Mouse (Mus musculus) midbrain, embryonic 13.5 days (tissue): ENCODE results near the gene She. TPM values are rescaled to one million over a fixed set of nuclear protein-coding genes. Genes with fewer than 3 reads are reported as not detected.

Experiments
- ATAC-seq: fragments of 200-750 bp; cut with Nextera tagmentation; 2 replicates; pipeline ENCODE4 v1.8.0; 2017; ENCODE audit warnings: mild to moderate bottlenecking, moderate TSS enrichment, moderate library complexity
- H3K27ac ChIP-seq: fragments of 300-500 bp; sonication (generic); 2 replicates; pipeline ENCODE4 v1.5.1; 2015; ENCODE audit warnings: inconsistent platforms, mild to moderate bottlenecking, moderate library complexity
- H3K27me3 ChIP-seq: fragments of 300-500 bp; sonication (generic); 2 replicates; pipeline ENCODE4 v1.6.1; 2015; ENCODE audit warnings: mild to moderate bottlenecking, inconsistent platforms
- H3K36me3 ChIP-seq: fragments of 300-500 bp; sonication (generic); 2 replicates; pipeline ENCODE4 v1.6.1; 2015; ENCODE audit warnings: mild to moderate bottlenecking, inconsistent platforms
- H3K4me1 ChIP-seq: fragments of 300-500 bp; sonication (generic); replicated peaks from 2 replicates; pipeline ENCODE4 v1.6.1; 2015; ENCODE audit warnings: inconsistent platforms
- H3K4me2 ChIP-seq: fragments of 300-500 bp; sonication (generic); replicated peaks from 2 replicates; pipeline ENCODE4 v1.6.1; 2015; ENCODE audit warnings: moderate library complexity, mild to moderate bottlenecking, inconsistent platforms
- H3K4me3 ChIP-seq: fragments of 300-500 bp; sonication (generic); replicated peaks from 2 replicates; pipeline ENCODE4 v1.5.1; 2015; ENCODE audit warnings: mild to moderate bottlenecking, inconsistent platforms
- H3K9ac ChIP-seq: fragments of 300-500 bp; sonication (generic); replicated peaks from 2 replicates; pipeline ENCODE4 v1.6.1; 2015; ENCODE audit warnings: mild to moderate bottlenecking, inconsistent platforms
- H3K9me3 ChIP-seq: fragments of 300-500 bp; sonication (generic); 2 replicates; pipeline ENCODE4 v1.6.1; 2016; ENCODE audit warnings: mild to moderate bottlenecking, inconsistent platforms
- WGBS: fragments of 180-500 bp; shearing (Covaris S2); methylation state at CpG from one replicate; pipeline ENCODE4 v1.1.7; 2015; 5-methylcytosine and 5-hydroxymethylcytosine counted together
- polyA plus RNA-seq: library from polyadenylated mRNA; unstranded; fragments of >200 nt; fragmentation: Nextera tagmentation; extraction: Ambion mirVana; gene quantifications from 2 replicates; pipeline ENCODE4 v1.2.1, GENCODE M21; 2015

Gene She
- polyA plus RNA-seq, 1 experiment from 2014 or later = 1.6 TPM

DNA sequence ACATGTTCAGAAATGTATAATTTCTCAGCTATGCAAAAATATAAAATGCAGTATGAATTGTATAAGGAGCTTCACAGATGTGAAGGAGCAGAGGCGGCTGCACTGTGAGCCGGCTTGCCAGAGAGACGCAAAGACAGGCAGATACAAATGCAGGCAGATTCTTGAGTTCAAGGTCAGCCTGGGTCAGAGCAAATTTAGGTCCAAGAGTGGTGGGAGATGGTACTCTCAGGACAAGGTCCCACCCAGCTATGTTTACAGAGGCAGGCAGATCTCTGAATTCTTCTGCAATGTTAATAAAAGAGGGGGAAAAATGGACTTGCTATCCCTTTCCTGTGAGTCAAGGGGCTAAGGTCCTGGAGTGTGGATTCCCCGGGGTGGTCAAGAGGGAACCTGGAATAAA lies 34.6 kb downstream of the She start:
- WGBS = 87% methylated on average over 4 of the region's 4 CpGs
- no peak overlapping the region for H3K4me3 ChIP-seq

DNA sequence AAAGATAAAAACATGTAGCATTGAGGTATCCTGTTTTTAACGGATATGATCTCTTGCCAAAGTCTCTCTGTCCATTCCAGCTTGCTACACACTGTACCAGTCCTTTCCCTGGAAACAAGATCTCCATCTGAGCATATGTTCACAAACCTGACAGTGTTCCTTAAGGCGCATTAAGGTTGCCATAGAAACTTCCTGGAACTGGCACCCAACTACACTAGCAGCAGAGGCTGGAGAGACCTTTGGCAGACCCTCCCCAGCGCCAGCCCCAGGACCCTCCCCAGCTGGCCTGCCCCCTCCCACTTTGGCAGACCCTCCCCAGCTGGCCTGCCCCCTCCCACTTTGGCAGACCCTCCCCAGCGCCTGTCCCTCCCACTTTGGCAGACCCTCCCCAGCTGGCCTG lies 36.5 kb downstream of the She start:
- no peak overlapping the region for H3K27ac ChIP-seq
- peaks cover 18% of the 10 kb centered on the region; the same call in 1 of the 2 replicates for H3K4me1 ChIP-seq
- no peak for ATAC-seq
- no peak overlapping the region for H3K9ac ChIP-seq
- H3K4me2 ChIP-seq = no peak overlapping the region
- WGBS = 70% methylated on average over 4 of the region's 4 CpGs
- no peaks in the 10 kb centered on the region for H3K9me3 ChIP-seq
- no peak overlapping the region for H3K4me3 ChIP-seq
- no peaks in the 10 kb centered on the region for H3K36me3 ChIP-seq
- H3K27me3 ChIP-seq = peaks cover 2% of the 10 kb centered on the region; the same call in 1 of the 2 replicates

More for the DNA sequence above, 34.6 kb downstream of the She start:
- no peaks in the 10 kb centered on the region for H3K9me3 ChIP-seq
- peaks cover 26% of the 10 kb centered on the region for H3K4me1 ChIP-seq
- no peaks in the 10 kb centered on the region for H3K36me3 ChIP-seq
- H3K27me3 ChIP-seq = no peaks in the 10 kb centered on the region
- H3K9ac ChIP-seq = no peak overlapping the region
- H3K27ac ChIP-seq = no peak overlapping the region
- no peak overlapping the region for H3K4me2 ChIP-seq
- no peak for ATAC-seq

DNA sequence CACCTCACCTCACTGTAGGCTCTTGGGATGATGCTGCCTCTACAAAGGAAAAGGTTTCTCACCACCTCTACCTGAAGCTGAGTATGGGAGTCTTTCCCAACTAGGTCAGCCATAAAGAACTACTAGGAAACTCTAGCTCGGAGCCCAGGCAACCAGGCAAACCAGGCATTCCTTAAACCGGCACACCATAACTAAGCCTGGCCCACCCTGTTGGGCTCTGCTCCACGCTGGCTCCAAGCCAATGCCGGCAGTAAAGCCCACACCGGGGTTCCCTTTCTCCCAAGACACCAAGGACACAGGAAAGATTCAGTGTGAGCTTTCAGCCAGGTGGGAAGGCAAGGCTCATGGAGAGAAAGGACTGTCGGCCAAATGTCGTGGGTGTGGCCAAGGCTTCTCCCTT lies 37.2 kb downstream of the She start:
- Histone ChIP-seq H3K4me1 (peaks cover 18% of the 10 kb centered on the region; the same call in 1 of the 2 replicates), H3K9ac (no peak overlapping the region), H3K36me3 (no peaks in the 10 kb centered on the region), H3K4me2 (no peak overlapping the region), H3K9me3 (0 out of 2 replicates have a peak, but pooled peaks cover 3% of the 10 kb centered on the region), H3K27ac (no peak overlapping the region), H3K27me3 (peaks cover 2% of the 10 kb centered on the region; the same call in 1 of the 2 replicates), H3K4me3 (no peak overlapping the region)
- WGBS = 21% methylated on average over 7 of the region's 7 CpGs
- ATAC-seq = no peak

DNA sequence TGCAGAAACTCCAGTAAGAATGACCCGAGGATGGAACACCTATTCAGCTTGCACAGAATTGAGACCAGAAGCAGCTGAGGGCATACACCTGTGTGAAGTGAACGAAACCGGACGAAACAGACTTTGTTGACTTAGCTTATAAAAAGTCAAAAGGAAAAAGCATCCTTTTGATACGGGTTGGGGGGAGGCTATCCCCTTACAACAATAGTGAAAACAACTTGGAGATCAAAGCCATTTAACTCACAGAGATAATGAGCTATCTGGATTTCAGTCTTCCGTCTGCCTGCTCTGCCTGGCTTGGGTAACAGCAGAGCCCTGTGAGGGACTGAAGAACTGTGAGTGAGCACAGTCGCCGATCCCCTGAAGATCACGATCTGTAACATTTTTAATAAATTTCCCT lies 37.8 kb downstream of the She start:
- Histone ChIP-seq H3K9me3 (0 out of 2 replicates have a peak, but pooled peaks cover 3% of the 10 kb centered on the region), H3K27ac (no peak overlapping the region), H3K4me2 (no peak overlapping the region), H3K4me1 (peaks cover 18% of the 10 kb centered on the region; the same call in 1 of the 2 replicates), H3K36me3 (no peaks in the 10 kb centered on the region), H3K9ac (no peak overlapping the region), H3K27me3 (peaks cover 2% of the 10 kb centered on the region; the same call in 1 of the 2 replicates), H3K4me3 (no peak overlapping the region)
- WGBS = 50% methylated on average over 9 of the region's 9 CpGs
- no peak for ATAC-seq

DNA sequence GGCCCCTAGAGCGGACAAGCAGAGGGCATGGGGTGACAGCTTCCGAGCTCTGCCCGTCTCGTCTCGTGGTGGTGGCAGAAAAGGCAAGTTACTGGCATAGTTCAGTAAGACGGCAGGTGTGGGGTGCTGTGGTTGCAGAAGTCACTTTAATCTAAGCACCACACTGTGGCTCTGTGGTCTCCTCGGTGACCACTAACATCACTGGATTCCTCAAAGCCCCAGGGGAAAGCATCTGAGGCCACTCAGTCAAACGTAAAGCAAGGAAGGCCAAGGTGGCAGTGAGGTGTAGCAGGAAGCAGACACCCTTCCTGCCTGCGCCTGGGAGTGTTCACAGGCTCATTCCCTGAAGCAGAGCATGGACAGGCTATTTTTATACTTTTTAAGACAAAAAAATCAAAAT lies 38.4 kb downstream of the She start:
- 66% methylated on average over 9 of the region's 9 CpGs for WGBS

DNA sequence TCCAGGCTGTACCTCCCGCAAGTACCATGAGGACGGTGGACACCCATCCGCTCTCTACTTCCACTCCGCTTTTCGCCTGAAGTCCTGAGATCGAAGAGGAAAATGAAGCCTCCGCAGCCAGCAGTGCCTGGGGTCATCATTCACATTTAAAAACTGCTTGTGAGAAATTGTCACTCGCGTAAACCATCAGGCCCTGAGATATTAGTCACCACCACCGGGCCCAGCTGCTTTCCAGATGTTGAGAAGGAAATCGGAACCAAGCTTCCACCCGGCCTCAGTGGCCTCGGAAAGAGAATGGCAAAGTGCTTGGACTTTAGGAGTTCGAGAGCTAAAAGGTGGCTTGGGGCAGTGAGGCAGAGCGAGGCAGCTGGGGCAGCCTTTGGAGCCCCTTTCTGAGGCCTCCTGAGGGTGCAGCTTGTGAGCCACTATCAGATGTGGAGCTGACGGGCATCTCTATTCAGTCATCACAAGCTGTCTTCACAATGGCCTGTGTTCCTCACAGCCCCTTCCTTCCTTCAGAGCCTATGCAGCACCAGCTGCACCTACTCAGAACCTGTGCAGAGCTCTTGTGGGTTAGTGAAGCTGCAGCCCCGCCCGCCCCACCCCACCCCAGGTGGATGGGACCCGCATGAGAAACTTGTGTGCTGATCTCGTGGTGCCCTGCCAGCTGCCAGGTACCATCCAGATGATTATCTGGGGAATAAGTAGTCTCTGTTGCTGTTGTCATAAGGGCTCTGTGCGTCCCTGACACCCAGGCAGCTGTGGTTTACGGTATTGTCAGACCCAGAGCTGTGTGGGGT lies 39.5 kb downstream of the She start:
- Histone ChIP-seq H3K4me1 (peaks cover 10% of the 10 kb centered on the region; the same call in 1 of the 2 replicates), H3K27ac (no peak overlapping the region), H3K4me2 (no peak overlapping the region), H3K4me3 (no peak overlapping the region), H3K27me3 (peaks cover 4% of the 10 kb centered on the region), H3K9me3 (0 out of 2 replicates have a peak, but pooled peaks cover 3% of the 10 kb centered on the region), H3K36me3 (no peaks in the 10 kb centered on the region), H3K9ac (no peak overlapping the region)
- 81% methylated on average over 22 of the region's 22 CpGs for WGBS
- no peak for ATAC-seq

More for the DNA sequence above, 38.4 kb downstream of the She start:
- H3K27ac ChIP-seq = no peak overlapping the region
- no peaks in the 10 kb centered on the region for H3K36me3 ChIP-seq
- no peak overlapping the region for H3K4me2 ChIP-seq
- H3K4me3 ChIP-seq = no peak overlapping the region
- no peak overlapping the region for H3K9ac ChIP-seq
- peaks cover 18% of the 10 kb centered on the region; the same call in 1 of the 2 replicates for H3K4me1 ChIP-seq
- ATAC-seq = no peak
- peaks cover 2% of the 10 kb centered on the region; the same call in 1 of the 2 replicates for H3K27me3 ChIP-seq
- H3K9me3 ChIP-seq = 0 out of 2 replicates have a peak, but pooled peaks cover 3% of the 10 kb centered on the region

DNA sequence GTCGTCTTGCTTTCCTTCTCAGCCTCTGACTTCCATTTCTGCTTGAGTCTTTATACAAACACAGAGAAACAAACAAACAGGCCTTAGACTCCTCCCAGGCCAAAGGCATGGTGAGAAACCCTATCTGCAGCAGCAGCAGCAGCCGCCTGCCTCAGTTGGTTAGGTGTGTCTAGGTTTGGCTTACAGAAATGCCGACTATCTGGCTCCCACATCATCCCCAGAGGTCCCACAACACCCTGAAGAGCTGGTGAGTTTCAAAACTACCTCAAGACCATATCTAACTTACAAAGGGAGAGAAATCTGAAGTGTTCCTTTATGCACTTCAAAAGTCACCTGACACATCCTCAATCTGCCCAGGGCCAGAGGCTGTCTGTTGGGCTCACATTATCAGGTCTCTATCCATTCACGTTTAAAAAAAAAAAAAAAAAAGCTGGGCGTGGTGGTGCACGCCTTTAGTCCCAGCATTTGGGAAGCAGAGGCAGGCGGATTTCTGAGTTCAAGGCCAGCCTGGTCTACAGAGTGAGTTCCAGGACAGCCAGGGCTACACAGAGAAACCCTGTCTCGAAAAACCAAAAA lies 40.3 kb downstream of the She start:
- H3K4me1 ChIP-seq = peaks cover 9% of the 10 kb centered on the region; the same call in 1 of the 2 replicates
- 0 out of 2 replicates have a peak, but pooled peaks cover 3% of the 10 kb centered on the region for H3K9me3 ChIP-seq
- no peak overlapping the region for H3K9ac ChIP-seq
- no peak overlapping the region for H3K27ac ChIP-seq
- no peak overlapping the region for H3K4me3 ChIP-seq
- WGBS = 71% methylated on average over 8 of the region's 8 CpGs
- no peaks in the 10 kb centered on the region for H3K36me3 ChIP-seq
- no peak overlapping the region for H3K4me2 ChIP-seq
- ATAC-seq = no peak
- H3K27me3 ChIP-seq = peaks cover 9% of the 10 kb centered on the region

DNA sequence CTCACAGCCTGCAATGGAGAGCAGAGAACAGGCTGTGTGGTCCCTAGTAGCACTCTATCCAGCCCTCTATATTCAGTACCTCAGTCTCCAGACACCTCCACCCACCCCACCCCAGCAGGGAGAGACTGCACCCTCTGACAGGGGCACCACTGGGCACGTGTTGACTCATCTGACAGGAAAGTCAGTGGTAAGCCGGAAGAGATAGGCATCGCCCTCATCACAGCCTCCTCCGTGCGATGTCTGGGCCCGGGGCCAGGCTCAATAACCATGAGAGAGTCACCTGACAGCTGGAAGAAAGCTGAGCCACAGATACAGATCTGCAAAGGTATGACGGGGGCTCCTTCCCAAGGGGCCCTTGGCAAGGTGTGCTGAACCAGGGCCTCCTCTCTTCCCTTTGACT lies 41.0 kb downstream of the She start:
- no peak overlapping the region for H3K9ac ChIP-seq
- H3K36me3 ChIP-seq = no peaks in the 10 kb centered on the region
- peaks cover 9% of the 10 kb centered on the region; the same call in 1 of the 2 replicates for H3K4me1 ChIP-seq
- 0 out of 2 replicates have a peak, but pooled peaks cover 3% of the 10 kb centered on the region for H3K9me3 ChIP-seq
- no peak overlapping the region for H3K27ac ChIP-seq
- H3K4me2 ChIP-seq = no peak overlapping the region
- WGBS = 93% methylated on average over 7 of the region's 7 CpGs
- ATAC-seq = no peak
- no peak overlapping the region for H3K4me3 ChIP-seq
- peaks cover 17% of the 10 kb centered on the region for H3K27me3 ChIP-seq

DNA sequence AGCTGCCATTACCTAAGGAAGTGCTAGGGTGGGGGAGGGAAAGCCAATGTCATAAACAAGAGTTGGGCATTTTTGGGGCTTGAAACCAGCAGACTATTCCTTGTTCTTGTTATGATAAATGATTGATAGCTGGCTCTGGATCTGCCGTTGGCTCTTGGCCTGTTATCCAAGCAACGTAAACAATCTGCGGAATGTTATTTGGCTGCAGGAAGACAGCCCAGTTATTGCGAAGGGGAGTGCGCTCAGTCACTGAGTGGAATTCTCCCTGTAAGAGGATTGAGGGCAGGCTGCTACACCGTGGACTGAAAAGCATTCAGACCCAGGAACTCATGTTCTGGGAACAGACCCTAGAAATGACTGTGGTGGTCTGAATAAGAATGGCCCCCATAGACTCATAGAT lies 41.5 kb downstream of the She start:
- no peaks in the 10 kb centered on the region for H3K36me3 ChIP-seq
- H3K4me3 ChIP-seq = no peak overlapping the region
- 85% methylated on average over 6 of the region's 6 CpGs for WGBS
- H3K4me2 ChIP-seq = no peak overlapping the region
- no peak for ATAC-seq
- H3K9ac ChIP-seq = no peak overlapping the region
- peaks cover 6% of the 10 kb centered on the region; the same call in 1 of the 2 replicates for H3K4me1 ChIP-seq
- 0 out of 2 replicates have a peak, but pooled peaks cover 3% of the 10 kb centered on the region for H3K9me3 ChIP-seq
- peaks cover 22% of the 10 kb centered on the region for H3K27me3 ChIP-seq
- no peak overlapping the region for H3K27ac ChIP-seq

DNA sequence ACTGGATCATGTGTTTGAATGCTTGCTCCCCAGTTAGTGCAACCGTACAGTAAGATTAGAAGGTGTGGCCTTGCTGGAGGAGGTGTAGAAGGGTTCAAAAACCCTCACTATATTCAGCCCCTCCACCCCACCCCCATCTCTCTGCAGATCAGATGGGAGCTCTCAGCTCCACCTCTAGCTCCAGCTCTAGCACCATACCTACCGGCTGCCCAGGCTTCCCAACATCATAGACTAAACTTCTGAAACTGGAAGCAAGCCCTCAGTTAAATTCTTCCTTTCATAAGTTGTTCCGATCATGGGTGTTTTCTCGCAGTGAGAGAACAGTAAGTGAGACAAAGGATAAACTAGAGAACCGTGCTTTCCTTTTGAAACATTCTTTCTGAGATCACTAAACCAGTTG lies 42.9 kb downstream of the She start:
- 89% methylated on average over 5 of the region's 5 CpGs for WGBS
- no peak overlapping the region for H3K27ac ChIP-seq
- 0 out of 2 replicates have a peak, but pooled peaks cover 3% of the 10 kb centered on the region for H3K9me3 ChIP-seq
- H3K4me2 ChIP-seq = no peak overlapping the region
- no peak overlapping the region for H3K4me3 ChIP-seq
- H3K9ac ChIP-seq = no peak overlapping the region
- 0 out of 2 replicates have a peak, but pooled peaks cover 6% of the 10 kb centered on the region for H3K4me1 ChIP-seq
- no peaks in the 10 kb centered on the region for H3K36me3 ChIP-seq
- ATAC-seq = no peak
- H3K27me3 ChIP-seq = peaks cover 28% of the 10 kb centered on the region

DNA sequence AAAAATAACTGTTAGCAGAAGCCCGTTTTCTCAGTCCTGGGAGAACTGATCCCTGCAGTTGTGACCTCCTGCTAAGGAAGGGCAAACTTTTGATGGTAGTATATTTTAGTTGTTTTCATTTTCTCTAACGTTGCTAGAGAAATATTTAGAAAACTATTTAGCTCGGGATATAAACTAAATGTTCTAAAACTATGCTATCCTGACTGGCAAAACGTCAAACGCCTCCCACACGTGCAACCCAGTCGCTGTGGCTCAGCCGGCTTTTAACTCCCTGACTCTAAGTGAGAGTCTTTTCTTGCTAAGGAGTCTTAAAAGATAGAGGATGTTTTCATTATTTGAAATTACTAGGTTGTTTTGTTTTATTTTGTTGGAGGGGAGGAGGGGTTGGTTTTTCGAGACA lies 43.9 kb downstream of the She start:
- 84% methylated on average over 9 of the region's 9 CpGs for WGBS
- ATAC-seq = no peak
- H3K27me3 ChIP-seq = peaks cover 29% of the 10 kb centered on the region
- H3K36me3 ChIP-seq = no peaks in the 10 kb centered on the region
- H3K9ac ChIP-seq = no peak overlapping the region
- no peak overlapping the region for H3K27ac ChIP-seq
- H3K4me3 ChIP-seq = no peak overlapping the region
- 0 out of 2 replicates have a peak, but pooled peaks cover 6% of the 10 kb centered on the region for H3K4me1 ChIP-seq
- 0 out of 2 replicates have a peak, but pooled peaks cover 3% of the 10 kb centered on the region for H3K9me3 ChIP-seq
- no peak overlapping the region for H3K4me2 ChIP-seq

DNA sequence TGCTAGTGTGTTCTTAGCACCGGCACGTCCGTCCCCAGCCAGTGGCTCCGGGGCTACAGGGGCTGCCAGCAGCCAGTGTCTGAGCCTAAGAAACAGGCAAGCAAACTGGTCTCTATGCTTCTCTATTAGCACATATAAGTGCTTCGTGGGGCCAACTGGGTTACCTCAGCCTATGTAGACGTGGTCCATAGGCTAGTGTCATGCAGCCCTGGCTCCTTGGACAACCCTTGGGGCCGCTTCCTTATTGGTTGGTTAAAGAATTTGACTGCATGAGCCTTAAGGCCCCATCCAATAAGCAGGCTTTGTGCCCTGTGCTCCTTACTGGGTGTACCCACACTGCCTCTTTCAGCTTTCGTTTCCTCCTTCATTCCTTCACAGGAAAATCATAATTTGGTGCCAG lies 44.6 kb downstream of the She start:
- Histone ChIP-seq H3K27ac (no peak overlapping the region), H3K27me3 (peaks cover 37% of the 10 kb centered on the region), H3K4me3 (no peak overlapping the region), H3K4me2 (no peak overlapping the region), H3K9ac (no peak overlapping the region), H3K4me1 (0 out of 2 replicates have a peak, but pooled peaks cover 6% of the 10 kb centered on the region), H3K36me3 (no peaks in the 10 kb centered on the region), H3K9me3 (0 out of 2 replicates have a peak, but pooled peaks cover 3% of the 10 kb centered on the region)
- WGBS = 79% methylated on average over 8 of the region's 8 CpGs
- no peak for ATAC-seq
